Mouse (Mus musculus): ENCODE data around the gene Gtdc1. TPM values are rescaled to one million over a fixed set of nuclear protein-coding genes. Genes with fewer than 3 reads are reported as not detected.

Gtdc1 gene
- total and polyA plus RNA-seq, 2 experiments from 2014 or later = 11.9 to 13.9 TPM

- H3K4me2 ChIP-seq (ENCODE audit: low read depth, low read length) = no peak overlapping the region
- H3K27me3 ChIP-seq (ENCODE audit: control insufficient read depth, insufficient read depth, low read length) = no peaks in the 10 kb centered on the region
- WGBS = 87% methylated on average over 16 of the region's 16 CpGs
- H3K36me3 ChIP-seq (replicated peaks; ENCODE audit: control insufficient read depth, insufficient read depth, low read length) = no peaks in the 10 kb centered on the region
- no peaks in the 10 kb centered on the region for H3K9me3 ChIP-seq (replicated peaks; ENCODE audit: control insufficient read depth, low read length)
- DNase-seq (ENCODE audit: low spot score) = no peak
- no peak overlapping the region for H3K4me3 ChIP-seq (ENCODE audit: low read depth, low read length)
- H3K27ac ChIP-seq (ENCODE audit: low read depth) = no peak overlapping the region
- no peaks in the 10 kb centered on the region for H3K4me1 ChIP-seq (ENCODE audit: control insufficient read depth, insufficient read depth)
- no peak for ATAC-seq (ENCODE audit: insufficient read depth, low read depth)
- no peak overlapping the region for H3K9ac ChIP-seq (replicated peaks; ENCODE audit: low read depth, low read length)
- no peak for TF ChIP-seq CTCF (IDR thresholded peaks at IDR 0.05; ENCODE audit: low read depth)
- no peak for TF ChIP-seq EP300 (IDR thresholded peaks at IDR 0.05; ENCODE audit: low read depth)
These were observed 362.4 kb downstream of the Gtdc1 start for GRCm38 (mm10) chr2:44564776-44565692.

GRCm38 (mm10) chr2:44561789-44562188 lies 365.7 kb downstream of the Gtdc1 start:
- H3K9ac ChIP-seq (replicated peaks; ENCODE audit: low read depth, low read length) = no peak overlapping the region
- H3K36me3 ChIP-seq (replicated peaks; ENCODE audit: control insufficient read depth, insufficient read depth, low read length) = no peaks in the 10 kb centered on the region
- WGBS = 81% methylated on average over 4 of the region's 4 CpGs
- H3K27me3 ChIP-seq (ENCODE audit: control insufficient read depth, insufficient read depth, low read length) = no peaks in the 10 kb centered on the region
- DNase-seq (ENCODE audit: low spot score) (no peak), ATAC-seq (ENCODE audit: insufficient read depth, low read depth) (no peak)
- H3K4me1 ChIP-seq (ENCODE audit: control insufficient read depth, insufficient read depth) = peaks cover 4% of the 10 kb centered on the region; the same call in 1 of the 2 replicates
- no peak overlapping the region for H3K4me2 ChIP-seq (ENCODE audit: low read depth, low read length)
- no peaks in the 10 kb centered on the region for H3K9me3 ChIP-seq (replicated peaks; ENCODE audit: control insufficient read depth, low read length)
- no peak overlapping the region for H3K27ac ChIP-seq (ENCODE audit: low read depth)
- no peak overlapping the region for H3K4me3 ChIP-seq (ENCODE audit: low read depth, low read length)
- TF ChIP-seq EP300 (IDR thresholded peaks at IDR 0.05; ENCODE audit: low read depth) (no peak), CTCF (IDR thresholded peaks at IDR 0.05; ENCODE audit: low read depth) (no peak)

GRCm38 (mm10) chr2:44559242-44559944 lies 368.1 kb downstream of the Gtdc1 start:
- H3K27ac ChIP-seq (ENCODE audit: low read depth) = no peak overlapping the region
- ATAC-seq (ENCODE audit: insufficient read depth, low read depth) = no peak

GRCm38 (mm10) chr2:44557669-44558281 lies 369.7 kb downstream of the Gtdc1 start:
- no peaks in the 10 kb centered on the region for H3K36me3 ChIP-seq (replicated peaks; ENCODE audit: control insufficient read depth, insufficient read depth, low read length)
- H3K9ac ChIP-seq (replicated peaks; ENCODE audit: low read depth, low read length) = no peak overlapping the region
- H3K9me3 ChIP-seq (replicated peaks; ENCODE audit: control insufficient read depth, low read length) = no peaks in the 10 kb centered on the region
- 68% methylated on average over 12 of the region's 12 CpGs for WGBS
- no peak for TF ChIP-seq CTCF (IDR thresholded peaks at IDR 0.05; ENCODE audit: low read depth)
- TF ChIP-seq EP300 (IDR thresholded peaks at IDR 0.05; ENCODE audit: low read depth) = no peak
- DNase-seq (ENCODE audit: low spot score) (no peak), ATAC-seq (ENCODE audit: insufficient read depth, low read depth) (no peak)
- no peak overlapping the region for H3K27ac ChIP-seq (ENCODE audit: low read depth)
- H3K4me3 ChIP-seq (ENCODE audit: low read depth, low read length) = no peak overlapping the region
- peaks cover 8% of the 10 kb centered on the region for H3K4me1 ChIP-seq (ENCODE audit: control insufficient read depth, insufficient read depth)
- H3K4me2 ChIP-seq (ENCODE audit: low read depth, low read length) = peak overlapping the region; percentile 92
- 0 out of 2 replicates have a peak, but pooled peaks cover 4% of the 10 kb centered on the region for H3K27me3 ChIP-seq (ENCODE audit: control insufficient read depth, insufficient read depth, low read length)

More at GRCm38 (mm10) chr2:44559242-44559944, 368.1 kb downstream of the Gtdc1 start:
- TF ChIP-seq EP300 (IDR thresholded peaks at IDR 0.05; ENCODE audit: low read depth) (no peak), CTCF (IDR thresholded peaks at IDR 0.05; ENCODE audit: low read depth) (no peak)
- Histone ChIP-seq H3K9me3 (replicated peaks; ENCODE audit: control insufficient read depth, low read length) (no peaks in the 10 kb centered on the region), H3K4me1 (ENCODE audit: control insufficient read depth, insufficient read depth) (peaks cover 8% of the 10 kb centered on the region), H3K4me3 (ENCODE audit: low read depth, low read length) (no peak overlapping the region), H3K4me2 (ENCODE audit: low read depth, low read length) (no peak overlapping the region), H3K27me3 (ENCODE audit: control insufficient read depth, insufficient read depth, low read length) (0 out of 2 replicates have a peak, but pooled peaks cover 4% of the 10 kb centered on the region), H3K9ac (replicated peaks; ENCODE audit: low read depth, low read length) (no peak overlapping the region), H3K36me3 (replicated peaks; ENCODE audit: control insufficient read depth, insufficient read depth, low read length) (no peaks in the 10 kb centered on the region)
- DNase-seq (ENCODE audit: low spot score) = no peak
- WGBS = 69% methylated on average over 6 of the region's 6 CpGs

GRCm38 (mm10) chr2:44556861-44557592 lies 370.4 kb downstream of the Gtdc1 start:
- peaks cover 8% of the 10 kb centered on the region for H3K4me1 ChIP-seq (ENCODE audit: control insufficient read depth, insufficient read depth)
- peak overlapping the region; percentile 58 for H3K9ac ChIP-seq (replicated peaks; ENCODE audit: low read depth, low read length)
- H3K27ac ChIP-seq (ENCODE audit: low read depth) = no peak overlapping the region
- no peaks in the 10 kb centered on the region for H3K9me3 ChIP-seq (replicated peaks; ENCODE audit: control insufficient read depth, low read length)
- DNase-seq (ENCODE audit: low spot score) (peak; percentile 21), ATAC-seq (ENCODE audit: insufficient read depth, low read depth) (peak; percentile 53; the same call in 1 of the 2 replicates)
- TF ChIP-seq EP300 (IDR thresholded peaks at IDR 0.05; ENCODE audit: low read depth) (no peak), CTCF (IDR thresholded peaks at IDR 0.05; ENCODE audit: low read depth) (no peak)
- peak overlapping the region; percentile 60 for H3K4me3 ChIP-seq (ENCODE audit: low read depth, low read length)
- H3K27me3 ChIP-seq (ENCODE audit: control insufficient read depth, insufficient read depth, low read length) = 0 out of 2 replicates have a peak, but pooled peaks cover 4% of the 10 kb centered on the region
- WGBS = 2% methylated on average over 42 of the region's 42 CpGs
- peak overlapping the region; percentile 92 for H3K4me2 ChIP-seq (ENCODE audit: low read depth, low read length)
- H3K36me3 ChIP-seq (replicated peaks; ENCODE audit: control insufficient read depth, insufficient read depth, low read length) = no peaks in the 10 kb centered on the region

All from heart, postnatal 0 days (tissue).